Mouse (Mus musculus) ES-E14 (cell line): ENCODE measurements around the gene Tas1r2. TPM values are rescaled to one million over a fixed set of nuclear protein-coding genes. Genes with fewer than 3 reads are reported as not detected.

Experiments
- DNase-seq: peaks from one replicate; pipeline ENCODE4 v3.0.0-alpha.2; 2013; ENCODE audit warnings: low read depth, low spot score
- H3K27ac ChIP-seq: 2 replicates; pipeline ENCODE4 v1.5.1; 2012; ENCODE audit warnings: low read depth, mild to moderate bottlenecking, low read length, moderate library complexity, mixed read lengths; ENCODE audit not compliant: poor library complexity, insufficient read depth, severe bottlenecking
- H3K36me3 ChIP-seq: 2 replicates; pipeline ENCODE4 v1.6.1; 2012; ENCODE audit warnings: mild to moderate bottlenecking, low read length, moderate library complexity, mixed read lengths; ENCODE audit not compliant: control insufficient read depth, poor library complexity, insufficient read depth, severe bottlenecking
- H3K4me1 ChIP-seq, 2 experiments: fragments of 150-350 bp in 1 of 2; sonication (generic) in 1 of 2; 2 replicates each; pipeline ENCODE4 v1.6.1; 2012; ENCODE audit warnings: low read length in 2 of 2, mild to moderate bottlenecking in 1 of 2, mixed read lengths in 1 of 2; ENCODE audit not compliant: control insufficient read depth in 2 of 2, insufficient read depth in 2 of 2, poor library complexity in 1 of 2
- H3K4me3 ChIP-seq, 2 experiments: fragments of 150-350 bp in 1 of 2; sonication (generic) in 1 of 2; 2 replicates each; pipeline ENCODE4 v1.5.1; 2012; ENCODE audit warnings: low read length in 2 of 2, low read depth in 1 of 2, mild to moderate bottlenecking in 1 of 2, mixed read lengths in 1 of 2; ENCODE audit not compliant: insufficient read depth in 1 of 2, poor library complexity in 1 of 2, severe bottlenecking in 1 of 2
- H3K9ac ChIP-seq: 2 replicates; pipeline ENCODE4 v1.6.1; 2012; ENCODE audit warnings: low read depth, mild to moderate bottlenecking, low read length, mixed read lengths; ENCODE audit not compliant: poor library complexity, insufficient read depth, severe bottlenecking
- H3K9me3 ChIP-seq: fragments of 150-350 bp; sonication (generic); 2 replicates; pipeline ENCODE4 v1.6.1; 2012; ENCODE audit warnings: low read depth, mild to moderate bottlenecking, low read length; ENCODE audit not compliant: control insufficient read depth, insufficient read depth
- CHD2 ChIP-seq: IDR thresholded peaks from 2 replicates; pipeline ENCODE4 v1.6.1; 2014; ENCODE audit warnings: mild to moderate bottlenecking, low read depth, low read length, inconsistent platforms
- HCFC1 ChIP-seq: IDR thresholded peaks from 2 replicates; pipeline ENCODE4 v1.6.1; 2012; ENCODE audit warnings: low read length, inconsistent platforms, borderline replicate concordance; ENCODE audit not compliant: insufficient read depth
- MAFK ChIP-seq: IDR thresholded peaks from 2 replicates; pipeline ENCODE4 v1.6.1; 2014; ENCODE audit warnings: mild to moderate bottlenecking, low read depth, low read length, inconsistent platforms; ENCODE audit not compliant: insufficient read depth
- ZC3H11A ChIP-seq: IDR thresholded peaks from 2 replicates; pipeline ENCODE4 v1.6.1; 2012; ENCODE audit warnings: low read depth, mild to moderate bottlenecking, inconsistent platforms, low read length, borderline replicate concordance
- ZNF384 ChIP-seq: IDR thresholded peaks from 2 replicates; pipeline ENCODE4 v1.6.1; 2012; ENCODE audit warnings: low read depth, low read length, inconsistent platforms
- in situ Hi-C, 2 experiments: fragments of 600-800 bp; cut with MboI; formaldehyde crosslinking; loops; one replicate each; pipeline ENCODE4 v1.15.1; 2025; ENCODE audit warnings: low sequenced_read_pairs in 2 of 2, inconsistent platforms in 1 of 2; ENCODE audit not compliant: unreplicated experiment in 2 of 2
- total RNA-seq: library from RNA; depleted of rRNA; stranded (reverse); fragments of 300-350 nt; gene quantifications from 2 replicates; pipeline ENCODE4 v1.2.3, GENCODE M21; 2012; rRNA removed

The Tas1r2 gene
- total RNA-seq, 1 experiment = 0.09 TPM

- in situ Hi-C loops = no loop called here
- no peaks in the 10 kb centered on the region for H3K9me3 ChIP-seq
- no peak overlapping the region for H3K9ac ChIP-seq
- no peak for DNase-seq
- TF ChIP-seq ZNF384 (no peak), CHD2 (no peak), MAFK (no peak), HCFC1 (no peak), ZC3H11A (no peak)
- H3K36me3 ChIP-seq = no peaks in the 10 kb centered on the region
- H3K4me3 ChIP-seq = no peak overlapping the region
- no peaks in the 10 kb centered on the region for H3K4me1 ChIP-seq
- no peak overlapping the region for H3K27ac ChIP-seq
Observed at GRCm38 (mm10) chr4:139718978-139719377, 65.6 kb downstream of the Tas1r2 start.

Other genes starting within 250 kb of the Tas1r2 start
- gene Iffo2, start 123.0 kb upstream of the Tas1r2 start, total RNA-seq = 11.2 and 19.3 TPM in 2 replicates
- 0.09 and 0.16 TPM in 2 replicates for gene Gm21969, start 50.4 kb upstream of the Tas1r2 start, total RNA-seq
- 63.5 and 84.0 TPM in 2 replicates for gene Aldh4a1, start 30.7 kb upstream of the Tas1r2 start, total RNA-seq
- 0.09 and 0.21 TPM in 2 replicates for gene Pax7, start 180.0 kb downstream of the Tas1r2 start, total RNA-seq